Mouse (Mus musculus) liver, postnatal 0 days (tissue): ENCODE data around the gene Hoxa2. TPM values are rescaled to one million over a fixed set of nuclear protein-coding genes. Genes with fewer than 3 reads are reported as not detected.

Experiments used
- ATAC-seq: fragments of 200-750 bp; cut with Nextera tagmentation; 2 replicates; pipeline ENCODE4 v1.8.0; 2017; ENCODE audit warnings: mild to moderate bottlenecking, moderate library complexity
- DNase-seq: peaks from one replicate; pipeline ENCODE4 v3.0.0-alpha.2; 2016
- H3K27ac ChIP-seq: fragments of 300-500 bp; sonication (generic); 2 replicates; pipeline ENCODE4 v1.5.1; 2014; ENCODE audit warnings: antibody characterized with exemption, moderate library complexity, mild to moderate bottlenecking, low read depth
- H3K27me3 ChIP-seq: fragments of 300-500 bp; sonication (generic); 2 replicates; pipeline ENCODE4 v1.6.1; 2014; ENCODE audit warnings: low read length, control low read depth, mixed read lengths; ENCODE audit not compliant: insufficient read depth
- H3K36me3 ChIP-seq: fragments of 300-500 bp; sonication (generic); replicated peaks from 2 replicates; pipeline ENCODE4 v1.6.1; 2014; ENCODE audit warnings: mild to moderate bottlenecking, control low read depth, low read length, moderate library complexity, mixed read lengths; ENCODE audit not compliant: insufficient read depth
- H3K4me1 ChIP-seq: fragments of 300-500 bp; sonication (generic); 2 replicates; pipeline ENCODE4 v1.6.1; 2014; ENCODE audit warnings: antibody characterized with exemption, mild to moderate bottlenecking, control low read depth; ENCODE audit not compliant: insufficient read depth
- H3K4me2 ChIP-seq: fragments of 300-500 bp; sonication (generic); 2 replicates; pipeline ENCODE4 v1.6.1; 2014; ENCODE audit warnings: low read depth, mild to moderate bottlenecking, low read length, moderate library complexity, mixed read lengths
- H3K4me3 ChIP-seq: fragments of 300-500 bp; sonication (generic); 2 replicates; pipeline ENCODE4 v1.5.1; 2014; ENCODE audit warnings: low read depth, low read length
- H3K9ac ChIP-seq: fragments of 300-500 bp; sonication (generic); replicated peaks from 2 replicates; pipeline ENCODE4 v1.6.1; 2014; ENCODE audit warnings: mild to moderate bottlenecking, moderate library complexity
- H3K9me3 ChIP-seq: fragments of 300-500 bp; sonication (generic); 2 replicates; pipeline ENCODE4 v1.6.1; 2016; ENCODE audit warnings: mild to moderate bottlenecking, control low read depth, low read length, mixed read lengths
- CTCF ChIP-seq: sonication (generic); IDR thresholded peaks from 2 replicates; pipeline ENCODE4 v1.5.1; 2016; ENCODE audit warnings: antibody characterized with exemption, low read depth
- EP300 ChIP-seq: IDR thresholded peaks from 2 replicates; pipeline ENCODE4 v1.6.1; 2016; ENCODE audit warnings: antibody characterized with exemption, low read depth, mild to moderate bottlenecking
- whole genome bisulfite sequencing: fragments of 180-500 bp; shearing (Covaris S2); extraction: QIAGEN DNeasy Blood & Tissue Kit; methylation state at CpG from one replicate; pipeline ENCODE4 v1.1.7; 2014; ENCODE audit not compliant: insufficient replicate concordance; 5-methylcytosine and 5-hydroxymethylcytosine counted together
- polyA plus RNA-seq: library from polyadenylated mRNA; unstranded; fragments of >200 nt; fragmentation: Nextera tagmentation; extraction: Ambion mirVana; gene quantifications from 2 replicates; pipeline ENCODE4 v1.2.1, GENCODE M21; 2015

Hoxa2 gene
- polyA plus RNA-seq, 1 experiment from 2014 or later = 0.39 TPM

DNA sequence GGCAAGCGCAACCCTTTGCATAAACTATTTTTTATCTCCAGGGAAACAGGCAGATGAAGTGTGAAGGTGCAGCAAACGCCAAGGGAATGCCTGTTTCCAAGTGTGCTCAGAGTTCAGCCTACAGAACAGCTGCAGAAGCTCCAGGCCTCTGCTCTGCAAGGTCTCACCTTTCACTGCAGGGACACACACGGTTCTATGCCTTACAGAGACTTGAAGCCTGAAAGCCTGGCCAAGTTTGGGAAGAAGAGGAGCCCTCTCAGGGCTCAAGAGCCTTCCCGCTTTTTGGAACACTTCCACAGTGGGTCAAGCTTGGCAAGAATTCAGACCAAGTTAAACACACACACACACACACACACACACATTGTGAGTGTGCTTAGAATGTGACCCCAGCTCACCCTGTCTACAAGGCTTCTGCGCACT lies 24.6 kb upstream of the Hoxa2 start:
- no peak overlapping the region for H3K4me3 ChIP-seq
- ATAC-seq = no peak
- peaks cover 9% of the 10 kb centered on the region for H3K4me1 ChIP-seq
- WGBS = 45% methylated on average over 5 of the region's 5 CpGs
- no peak overlapping the region for H3K4me2 ChIP-seq
- DNase-seq = no peak
- H3K36me3 ChIP-seq = no peaks in the 10 kb centered on the region
- no peak for TF ChIP-seq CTCF
- no peak for TF ChIP-seq EP300
- no peak overlapping the region for H3K27ac ChIP-seq
- H3K9me3 ChIP-seq = no peaks in the 10 kb centered on the region
- no peak overlapping the region for H3K9ac ChIP-seq
- H3K27me3 ChIP-seq = peaks cover 80% of the 10 kb centered on the region

DNA sequence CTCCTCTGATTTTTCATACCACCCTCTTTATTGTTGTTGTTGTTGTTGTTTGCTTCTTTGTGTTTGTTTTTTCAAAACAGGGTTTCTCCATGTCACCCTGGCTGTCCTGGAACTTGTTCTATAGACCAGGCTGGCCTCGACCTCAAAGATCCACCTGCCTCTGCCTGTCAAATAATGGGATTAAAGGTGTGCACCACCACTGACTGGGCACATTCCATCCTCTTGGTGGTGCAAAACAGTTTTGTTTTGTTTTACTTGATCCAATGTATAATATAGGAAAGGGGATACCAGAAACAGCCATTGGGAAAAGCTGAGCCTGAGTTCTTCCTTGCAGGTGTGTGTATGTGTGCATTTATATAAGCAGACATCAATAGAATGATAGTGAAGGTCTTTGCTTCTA lies 21.9 kb upstream of the Hoxa2 start:
- no peak for DNase-seq
- no peak overlapping the region for H3K27ac ChIP-seq
- H3K4me2 ChIP-seq = no peak overlapping the region
- H3K4me1 ChIP-seq = peaks cover 8% of the 10 kb centered on the region; the same call in 1 of the 2 replicates
- H3K27me3 ChIP-seq = peaks cover 66% of the 10 kb centered on the region
- no peak overlapping the region for H3K4me3 ChIP-seq
- 46% methylated on average over 1 of the region's 1 CpGs for WGBS
- no peaks in the 10 kb centered on the region for H3K9me3 ChIP-seq
- no peak for TF ChIP-seq EP300
- TF ChIP-seq CTCF = no peak
- no peaks in the 10 kb centered on the region for H3K36me3 ChIP-seq
- no peak for ATAC-seq
- H3K9ac ChIP-seq = no peak overlapping the region

GRCm38 (mm10) chr6:52185834-52186233 lies 21.2 kb upstream of the Hoxa2 start:
- ATAC-seq = no peak
- H3K36me3 ChIP-seq = no peaks in the 10 kb centered on the region
- H3K4me3 ChIP-seq = no peak overlapping the region
- 42% methylated on average over 3 of the region's 3 CpGs for WGBS
- H3K27ac ChIP-seq = no peak overlapping the region
- H3K9ac ChIP-seq = no peak overlapping the region
- peaks cover 63% of the 10 kb centered on the region for H3K27me3 ChIP-seq
- no peak overlapping the region for H3K4me2 ChIP-seq
- TF ChIP-seq CTCF (no peak), EP300 (no peak)
- DNase-seq = no peak
- peaks cover 8% of the 10 kb centered on the region; the same call in 1 of the 2 replicates for H3K4me1 ChIP-seq
- H3K9me3 ChIP-seq = no peaks in the 10 kb centered on the region

- peaks cover 8% of the 10 kb centered on the region; the same call in 1 of the 2 replicates for H3K4me1 ChIP-seq
- 27% methylated on average over 19 of the region's 19 CpGs for WGBS
- no peak overlapping the region for H3K4me3 ChIP-seq
- TF ChIP-seq EP300 = no peak
- TF ChIP-seq CTCF = no peak
- no peak overlapping the region for H3K27ac ChIP-seq
- H3K9me3 ChIP-seq = no peaks in the 10 kb centered on the region
- H3K27me3 ChIP-seq = peaks cover 59% of the 10 kb centered on the region
- H3K4me2 ChIP-seq = no peak overlapping the region
- no peak overlapping the region for H3K9ac ChIP-seq
- ATAC-seq (no peak), DNase-seq (no peak)
- no peaks in the 10 kb centered on the region for H3K36me3 ChIP-seq
Measured at GRCm38 (mm10) chr6:52185222-52185621, 20.6 kb upstream of the Hoxa2 start.

- Histone ChIP-seq H3K27ac (no peak overlapping the region), H3K4me3 (no peak overlapping the region), H3K4me2 (no peak overlapping the region), H3K27me3 (peaks cover 59% of the 10 kb centered on the region), H3K9ac (no peak overlapping the region), H3K9me3 (no peaks in the 10 kb centered on the region), H3K36me3 (no peaks in the 10 kb centered on the region), H3K4me1 (peaks cover 8% of the 10 kb centered on the region; the same call in 1 of the 2 replicates)
- ATAC-seq (no peak), DNase-seq (no peak)
- no peak for TF ChIP-seq EP300
- no peak for TF ChIP-seq CTCF
- WGBS = 62% methylated on average over 6 of the region's 6 CpGs
Measured at GRCm38 (mm10) chr6:52184668-52185067, 20.0 kb upstream of the Hoxa2 start.

GRCm38 (mm10) chr6:52183311-52184080 lies 18.9 kb upstream of the Hoxa2 start:
- TF ChIP-seq CTCF = no peak
- TF ChIP-seq EP300 = no peak
- no peak overlapping the region for H3K4me2 ChIP-seq
- H3K4me3 ChIP-seq = no peak overlapping the region
- H3K27ac ChIP-seq = no peak overlapping the region
- no peaks in the 10 kb centered on the region for H3K36me3 ChIP-seq
- H3K9ac ChIP-seq = no peak overlapping the region
- H3K9me3 ChIP-seq = no peaks in the 10 kb centered on the region
- DNase-seq (no peak), ATAC-seq (no peak)
- peaks cover 8% of the 10 kb centered on the region; the same call in 1 of the 2 replicates for H3K4me1 ChIP-seq
- peaks cover 55% of the 10 kb centered on the region for H3K27me3 ChIP-seq
- WGBS = 57% methylated on average over 10 of the region's 10 CpGs
